ENCODE assay signal across 17 mouse cellular contexts in genomic region chr2:17443581-17443980, GRCm38 (mm10).
DNase-seq lines count a peak whose midpoint lies in the region; ATAC-seq lines count a peak whose summit lies in the region.
"Had no signal": no experiment of that assay in that cellular context is flagged by ENCODE, and none has a peak within 500 bp of the region (broad histone marks: within the 10 kb centered on the region; RNA-seq: fewer than 3 reads in every experiment).

No protein-coding gene starts in this region.

- H3K4me3 ChIP-seq in limb, embryonic 11.5 days (ENCODE audit: low read depth, low read length), result no peak overlapping the region
- no peak overlapping the region for H3K4me3 ChIP-seq in limb, embryonic 10.5 days
- H3K4me3 ChIP-seq in embryonic facial prominence, embryonic 14.5 days (ENCODE audit: low read depth, low read length), result no peak overlapping the region
- no peak overlapping the region for H3K4me3 ChIP-seq in kidney, embryonic 14.5 days (ENCODE audit: low read length)
- no peak overlapping the region for H3K4me3 ChIP-seq in midbrain, embryonic 16.5 days (ENCODE audit: low read depth, low read length)
- H3K4me3 ChIP-seq: forebrain, embryonic 15.5 days; gastrocnemius, adult 2 months; heart, embryonic 12.5 days had no signal

- H3K9me3 ChIP-seq in limb, embryonic 11.5 days (ENCODE audit: control insufficient read depth, low read length), result no peaks in the 10 kb centered on the region
- no peaks in the 10 kb centered on the region for H3K9me3 ChIP-seq in limb, embryonic 10.5 days (replicated peaks)
- no peaks in the 10 kb centered on the region for H3K9me3 ChIP-seq in embryonic facial prominence, embryonic 14.5 days (ENCODE audit: control insufficient read depth, low read length)
- no peaks in the 10 kb centered on the region for H3K9me3 ChIP-seq in kidney, embryonic 14.5 days (ENCODE audit: control insufficient read depth, low read length)
- H3K9me3 ChIP-seq in midbrain, embryonic 16.5 days (replicated peaks; ENCODE audit: control insufficient read depth, low read length, poor library complexity, severe bottlenecking), result no peaks in the 10 kb centered on the region
- H3K9me3 ChIP-seq: forebrain, embryonic 15.5 days; heart, embryonic 12.5 days had no signal

- H3K27ac ChIP-seq in limb, embryonic 11.5 days (replicated peaks; ENCODE audit: low read depth, low read length), result no peak overlapping the region
- H3K27ac ChIP-seq in limb, embryonic 10.5 days, result no peak overlapping the region
- H3K27ac ChIP-seq in embryonic facial prominence, embryonic 14.5 days (replicated peaks; ENCODE audit: low read depth, low read length), result no peak overlapping the region
- no peak overlapping the region for H3K27ac ChIP-seq in kidney, embryonic 14.5 days (ENCODE audit: low read depth, low read length)
- no peak overlapping the region for H3K27ac ChIP-seq in midbrain, embryonic 16.5 days (ENCODE audit: low read length)
- H3K27ac ChIP-seq: forebrain, embryonic 15.5 days; gastrocnemius, adult 2 months had no signal

- no peaks in the 10 kb centered on the region for H3K27me3 ChIP-seq in limb, embryonic 11.5 days (ENCODE audit: control insufficient read depth, insufficient read depth, low read length)
- H3K27me3 ChIP-seq in limb, embryonic 10.5 days (ENCODE audit: low read depth, poor library complexity, severe bottlenecking), result no peaks in the 10 kb centered on the region
- no peaks in the 10 kb centered on the region for H3K27me3 ChIP-seq in embryonic facial prominence, embryonic 14.5 days (replicated peaks; ENCODE audit: control insufficient read depth, insufficient read depth, low read length)
- H3K27me3 ChIP-seq in kidney, embryonic 14.5 days (ENCODE audit: control insufficient read depth, insufficient read depth, low read length), result no peaks in the 10 kb centered on the region
- no peaks in the 10 kb centered on the region for H3K27me3 ChIP-seq in midbrain, embryonic 16.5 days (ENCODE audit: control insufficient read depth, insufficient read depth, low read depth, low read length)
- H3K27me3 ChIP-seq: forebrain, embryonic 15.5 days; heart, embryonic 12.5 days had no signal

- H3K4me1 ChIP-seq in limb, embryonic 11.5 days (ENCODE audit: control insufficient read depth, insufficient read depth, low read length), result no peaks in the 10 kb centered on the region
- H3K4me1 ChIP-seq in limb, embryonic 10.5 days, result no peaks in the 10 kb centered on the region; the same call in 1 of the 2 replicates
- no peaks in the 10 kb centered on the region for H3K4me1 ChIP-seq in embryonic facial prominence, embryonic 14.5 days (ENCODE audit: control insufficient read depth, insufficient read depth, low read length)
- H3K4me1 ChIP-seq in kidney, embryonic 14.5 days (ENCODE audit: control insufficient read depth, insufficient read depth, low read length), result no peaks in the 10 kb centered on the region
- H3K4me1 ChIP-seq in midbrain, embryonic 16.5 days (ENCODE audit: control insufficient read depth, insufficient read depth, low read length), result no peaks in the 10 kb centered on the region
- H3K4me1 ChIP-seq: forebrain, embryonic 15.5 days had no signal

- H3K4me2 ChIP-seq in limb, embryonic 11.5 days (ENCODE audit: low read depth, severe bottlenecking), result no peak overlapping the region
- no peak overlapping the region for H3K4me2 ChIP-seq in embryonic facial prominence, embryonic 14.5 days (ENCODE audit: low read depth, low read length)
- H3K4me2 ChIP-seq in kidney, embryonic 14.5 days (replicated peaks; ENCODE audit: low read depth, low read length), result no peak overlapping the region
- no peak overlapping the region for H3K4me2 ChIP-seq in midbrain, embryonic 16.5 days (ENCODE audit: low read length)
- H3K4me2 ChIP-seq: forebrain, embryonic 15.5 days; heart, embryonic 12.5 days had no signal

- H3K36me3 ChIP-seq in limb, embryonic 11.5 days (ENCODE audit: control insufficient read depth, insufficient read depth, low read length), result no peaks in the 10 kb centered on the region
- H3K36me3 ChIP-seq in limb, embryonic 10.5 days, result no peaks in the 10 kb centered on the region
- no peaks in the 10 kb centered on the region for H3K36me3 ChIP-seq in embryonic facial prominence, embryonic 14.5 days (ENCODE audit: control insufficient read depth, insufficient read depth, low read length)
- H3K36me3 ChIP-seq in kidney, embryonic 14.5 days (ENCODE audit: control insufficient read depth, insufficient read depth, low read length), result no peaks in the 10 kb centered on the region
- H3K36me3 ChIP-seq in midbrain, embryonic 16.5 days (ENCODE audit: control insufficient read depth, insufficient read depth, low read length), result no peaks in the 10 kb centered on the region
- H3K36me3 ChIP-seq: forebrain, embryonic 15.5 days had no signal

- H3K9ac ChIP-seq in limb, embryonic 11.5 days (ENCODE audit: low read length), result no peak overlapping the region
- no peak overlapping the region for H3K9ac ChIP-seq in embryonic facial prominence, embryonic 14.5 days (ENCODE audit: low read depth, low read length)
- H3K9ac ChIP-seq in kidney, embryonic 14.5 days (ENCODE audit: low read depth, low read length), result no peak overlapping the region
- no peak overlapping the region for H3K9ac ChIP-seq in midbrain, embryonic 16.5 days (ENCODE audit: low read depth, low read length)
- H3K9ac ChIP-seq: forebrain, embryonic 15.5 days; heart, embryonic 12.5 days had no signal

- 20% methylated on average over 7 of the region's 7 CpGs for whole genome bisulfite sequencing in limb, embryonic 11.5 days
- 21% methylated on average over 7 of the region's 7 CpGs for WGBS in limb, embryonic 10.5 days
- 11% methylated on average over 7 of the region's 7 CpGs for WGBS in embryonic facial prominence, embryonic 14.5 days
- WGBS in kidney, embryonic 14.5 days, result 21% methylated on average over 7 of the region's 7 CpGs
- 61% methylated on average over 7 of the region's 7 CpGs for WGBS in midbrain, embryonic 16.5 days

- DNase-seq in limb, embryonic 11.5 days (ENCODE audit: low spot score), result peak; percentile 27
- no peak for DNase-seq in limb, embryonic 10.5 days (ENCODE audit: low spot score)
- DNase-seq in embryo, embryonic 11.5 days (ENCODE audit: low read depth, low spot score), result peak; percentile 7
- DNase-seq in embryonic facial prominence, embryonic 14.5 days (ENCODE audit: low spot score), result peak; percentile 11
- DNase-seq in left cerebral cortex, adult 18-20 months (ENCODE audit: low spot score in 2 of 2), result no peak
- DNase-seq: adrenal gland, postnatal 14 days; cerebellum, adult 11-12 months; cerebellum, adult 9-10 months; cerebellum, postnatal 25 days; gastrocnemius, adult 2 months; gastrocnemius, postnatal 25 days had no signal

- no peak for ATAC-seq in limb, embryonic 11.5 days (ENCODE audit: insufficient number of reproducible peaks, low FRiP score, low TSS enrichment, low read depth)
- ATAC-seq in embryonic facial prominence, embryonic 14.5 days (ENCODE audit: low read depth), result no peak
- no peak for ATAC-seq in kidney, embryonic 14.5 days (ENCODE audit: low FRiP score, low TSS enrichment)
- no peak for ATAC-seq in midbrain, embryonic 16.5 days
- ATAC-seq: forebrain, embryonic 15.5 days; hindbrain, embryonic 16.5 days; inflammation-experienced regulatory T-cells, adult 6 months had no signal

Comparison
In these comparisons a context has a peak if more than half of its experiments do, and no peak if none do; other contexts are left out.
1. DNase-seq: peak in limb, embryonic 11.5 days (single experiment), embryo, embryonic 11.5 days (single experiment) and embryonic facial prominence, embryonic 14.5 days (single experiment); none in limb, embryonic 10.5 days (single experiment) and left cerebral cortex, adult 18-20 months (0 of 2).